Mouse (Mus musculus): ENCODE results near the gene Gpsm2. TPM values are rescaled to one million over a fixed set of nuclear protein-coding genes. Genes with fewer than 3 reads are reported as not detected.

Gene Gpsm2
- 94.5 and 98.9 TPM in 2 replicates for polyA plus RNA-seq (2016; fragmentation: Nextera tagmentation; extraction: Ambion mirVana)

- Histone ChIP-seq H3K4me1 (peaks cover 26% of the 10 kb centered on the region), H3K27ac (replicated peaks) (peak within 1 kb of the TSS; percentile 93), H3K9ac (replicated peaks) (peak within 1 kb of the TSS; percentile 78), H3K4me2 (replicated peaks) (peak within 1 kb of the TSS; percentile 61), H3K36me3 (no peaks in the 10 kb centered on the region), H3K9me3 (no peaks in the 10 kb centered on the region), H3K4me3 (peak within 1 kb of the TSS; percentile 82), H3K27me3 (no peaks in the 10 kb centered on the region)
- ATAC-seq (ENCODE audit: low FRiP score, low read depth) = peak; percentile 98
- WGBS = 1% methylated on average over 52 of the region's 53 CpGs
Observed at GRCm38 (mm10) chr3:108722036-108722872, at the start of gene Gpsm2. Gpsm2 (minus strand) TSS chr3:108722309.

- H3K36me3 ChIP-seq = no peaks in the 10 kb centered on the region
- 0 out of 2 replicates have a peak, but pooled peaks cover 3% of the 10 kb centered on the region for H3K4me1 ChIP-seq
- H3K4me2 ChIP-seq (replicated peaks) = no peak overlapping the region
- WGBS = 56% methylated on average over 6 of the region's 6 CpGs
- peak; percentile 63 for ATAC-seq (ENCODE audit: low FRiP score, low read depth)
- no peak overlapping the region for H3K9ac ChIP-seq (replicated peaks)
- H3K27me3 ChIP-seq = no peaks in the 10 kb centered on the region
- no peaks in the 10 kb centered on the region for H3K9me3 ChIP-seq
- H3K4me3 ChIP-seq = no peak overlapping the region
- H3K27ac ChIP-seq (replicated peaks) = no peak overlapping the region
Observed at GRCm38 (mm10) chr3:108770725-108771368, 48.7 kb upstream of the Gpsm2 start.

- Histone ChIP-seq H3K9ac (replicated peaks) (no peak overlapping the region), H3K4me1 (0 out of 2 replicates have a peak, but pooled peaks cover 3% of the 10 kb centered on the region), H3K27me3 (no peaks in the 10 kb centered on the region), H3K27ac (replicated peaks) (no peak overlapping the region), H3K9me3 (no peaks in the 10 kb centered on the region), H3K4me2 (replicated peaks) (no peak overlapping the region), H3K36me3 (no peaks in the 10 kb centered on the region), H3K4me3 (no peak overlapping the region)
- whole genome bisulfite sequencing = 87% methylated on average over 6 of the region's 6 CpGs
- no peak for ATAC-seq (ENCODE audit: low FRiP score, low read depth)
Observed at GRCm38 (mm10) chr3:108769547-108769946, 47.4 kb upstream of the Gpsm2 start.

- H3K9ac ChIP-seq (replicated peaks) = no peak overlapping the region
- no peak overlapping the region for H3K27ac ChIP-seq (replicated peaks)
- H3K4me2 ChIP-seq (replicated peaks) = no peak overlapping the region
- no peaks in the 10 kb centered on the region for H3K9me3 ChIP-seq
- 0 out of 2 replicates have a peak, but pooled peaks cover 3% of the 10 kb centered on the region for H3K4me1 ChIP-seq
- H3K27me3 ChIP-seq = no peaks in the 10 kb centered on the region
- ATAC-seq (ENCODE audit: low FRiP score, low read depth) = no peak
- no peaks in the 10 kb centered on the region for H3K36me3 ChIP-seq
- 90% methylated on average over 10 of the region's 10 CpGs for WGBS
- no peak overlapping the region for H3K4me3 ChIP-seq
Observed at GRCm38 (mm10) chr3:108767416-108767815, 45.3 kb upstream of the Gpsm2 start.

GRCm38 (mm10) chr3:108766943-108767342, 44.8 kb upstream of the Gpsm2 start:
- ATAC-seq (ENCODE audit: low FRiP score, low read depth) = no peak
- H3K9me3 ChIP-seq = no peaks in the 10 kb centered on the region
- H3K9ac ChIP-seq (replicated peaks) = no peak overlapping the region
- no peak overlapping the region for H3K27ac ChIP-seq (replicated peaks)
- 0 out of 2 replicates have a peak, but pooled peaks cover 3% of the 10 kb centered on the region for H3K4me1 ChIP-seq
- no peaks in the 10 kb centered on the region for H3K27me3 ChIP-seq
- H3K4me3 ChIP-seq = no peak overlapping the region
- no peak overlapping the region for H3K4me2 ChIP-seq (replicated peaks)
- 86% methylated on average over 7 of the region's 7 CpGs for WGBS
- no peaks in the 10 kb centered on the region for H3K36me3 ChIP-seq

- Histone ChIP-seq H3K36me3 (no peaks in the 10 kb centered on the region), H3K4me3 (no peak overlapping the region), H3K4me2 (replicated peaks) (no peak overlapping the region), H3K4me1 (no peaks in the 10 kb centered on the region), H3K27me3 (no peaks in the 10 kb centered on the region), H3K9ac (replicated peaks) (no peak overlapping the region), H3K9me3 (no peaks in the 10 kb centered on the region), H3K27ac (replicated peaks) (no peak overlapping the region)
- 86% methylated on average over 7 of the region's 7 CpGs for WGBS
- ATAC-seq (ENCODE audit: low FRiP score, low read depth) = no peak
Observed at GRCm38 (mm10) chr3:108765476-108765875, 43.4 kb upstream of the Gpsm2 start.

GRCm38 (mm10) chr3:108764976-108765375, 42.9 kb upstream of the Gpsm2 start:
- no peak overlapping the region for H3K4me2 ChIP-seq (replicated peaks)
- H3K4me3 ChIP-seq = no peak overlapping the region
- H3K36me3 ChIP-seq = no peaks in the 10 kb centered on the region
- ATAC-seq (ENCODE audit: low FRiP score, low read depth) = no peak
- H3K4me1 ChIP-seq = no peaks in the 10 kb centered on the region
- 65% methylated on average over 7 of the region's 7 CpGs for WGBS
- no peak overlapping the region for H3K27ac ChIP-seq (replicated peaks)
- H3K9ac ChIP-seq (replicated peaks) = no peak overlapping the region
- no peaks in the 10 kb centered on the region for H3K27me3 ChIP-seq
- no peaks in the 10 kb centered on the region for H3K9me3 ChIP-seq

GRCm38 (mm10) chr3:108763691-108764090, 41.6 kb upstream of the Gpsm2 start:
- no peaks in the 10 kb centered on the region for H3K9me3 ChIP-seq
- no peaks in the 10 kb centered on the region for H3K36me3 ChIP-seq
- ATAC-seq (ENCODE audit: low FRiP score, low read depth) = no peak
- 74% methylated on average over 2 of the region's 2 CpGs for WGBS
- no peak overlapping the region for H3K4me2 ChIP-seq (replicated peaks)
- no peak overlapping the region for H3K9ac ChIP-seq (replicated peaks)
- no peaks in the 10 kb centered on the region for H3K27me3 ChIP-seq
- H3K27ac ChIP-seq (replicated peaks) = no peak overlapping the region
- H3K4me1 ChIP-seq = no peaks in the 10 kb centered on the region
- H3K4me3 ChIP-seq = no peak overlapping the region

GRCm38 (mm10) chr3:108762597-108763111, 40.5 kb upstream of the Gpsm2 start:
- ATAC-seq (ENCODE audit: low FRiP score, low read depth) = no peak
- H3K4me3 ChIP-seq = no peak overlapping the region
- H3K27me3 ChIP-seq = no peaks in the 10 kb centered on the region
- no peaks in the 10 kb centered on the region for H3K9me3 ChIP-seq
- H3K9ac ChIP-seq (replicated peaks) = no peak overlapping the region
- H3K27ac ChIP-seq (replicated peaks) = no peak overlapping the region
- no peaks in the 10 kb centered on the region for H3K36me3 ChIP-seq
- no peaks in the 10 kb centered on the region for H3K4me1 ChIP-seq
- 93% methylated on average over 7 of the region's 7 CpGs for WGBS
- H3K4me2 ChIP-seq (replicated peaks) = no peak overlapping the region

- no peak overlapping the region for H3K4me3 ChIP-seq
- no peaks in the 10 kb centered on the region for H3K27me3 ChIP-seq
- no peak overlapping the region for H3K27ac ChIP-seq (replicated peaks)
- no peak overlapping the region for H3K9ac ChIP-seq (replicated peaks)
- no peaks in the 10 kb centered on the region for H3K4me1 ChIP-seq
- H3K36me3 ChIP-seq = no peaks in the 10 kb centered on the region
- H3K9me3 ChIP-seq = no peaks in the 10 kb centered on the region
- WGBS = 88% methylated on average over 11 of the region's 11 CpGs
- no peak for ATAC-seq (ENCODE audit: low FRiP score, low read depth)
- H3K4me2 ChIP-seq (replicated peaks) = no peak overlapping the region
Observed at GRCm38 (mm10) chr3:108759566-108760420, 37.7 kb upstream of the Gpsm2 start.

GRCm38 (mm10) chr3:108757570-108757969, 35.5 kb upstream of the Gpsm2 start:
- 80% methylated on average over 9 of the region's 9 CpGs for WGBS
- ATAC-seq (ENCODE audit: low FRiP score, low read depth) = no peak

More at GRCm38 (mm10) chr3:108757570-108757969, 35.5 kb upstream of the Gpsm2 start:
- Histone ChIP-seq H3K27me3 (no peaks in the 10 kb centered on the region), H3K9me3 (no peaks in the 10 kb centered on the region), H3K36me3 (no peaks in the 10 kb centered on the region), H3K4me3 (no peak overlapping the region), H3K9ac (replicated peaks) (no peak overlapping the region), H3K4me2 (replicated peaks) (no peak overlapping the region), H3K27ac (replicated peaks) (no peak overlapping the region), H3K4me1 (no peaks in the 10 kb centered on the region)

Measured in midbrain, embryonic 12.5 days (tissue).